Mouse (Mus musculus) spleen, adult 2 months (tissue): ENCODE data around the gene Ccdc162.

Experiments used
- CTCF ChIP-seq: fragments of 200-500 bp; IDR thresholded peaks from 2 replicates; pipeline ENCODE4 v1.5.1; 2011; ENCODE audit warnings: mild to moderate bottlenecking, inconsistent platforms; ENCODE audit not compliant: insufficient read depth, insufficient read length, insufficient replicate concordance; ENCODE audit errors: extremely low read depth
- POLR2A ChIP-seq: fragments of 200-500 bp; IDR thresholded peaks from 2 replicates; pipeline ENCODE4 v1.6.1; 2011; ENCODE audit warnings: low read depth, low read length, inconsistent platforms

DNA sequence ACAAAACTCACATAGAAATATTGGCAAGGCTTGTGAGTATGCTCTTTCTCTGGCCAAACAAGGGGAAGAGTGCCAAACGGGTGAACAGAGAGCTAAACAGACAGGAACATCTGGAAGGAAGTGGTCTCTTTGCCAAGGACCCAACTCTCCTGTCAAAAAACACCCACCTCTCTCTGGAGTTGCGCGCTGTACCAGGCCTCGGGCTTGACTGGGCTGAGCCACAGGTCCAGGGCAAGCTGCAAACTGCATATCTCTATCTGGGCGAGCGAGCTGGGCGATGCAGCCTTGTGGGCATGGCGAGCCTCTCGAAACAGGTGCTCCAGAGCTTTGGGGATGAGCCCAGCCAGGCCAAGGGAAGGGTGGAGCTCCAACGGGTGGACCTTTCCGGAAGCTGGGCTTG is 82.6 kb downstream of the Ccdc162 start:
- no peak for TF ChIP-seq CTCF
- TF ChIP-seq POLR2A, result no peak
